Mouse (Mus musculus): ENCODE results near the gene Sall2. TPM values are rescaled to one million over a fixed set of nuclear protein-coding genes. Genes with fewer than 3 reads are reported as not detected.
"Not testable (repeated sequence)": the region's sequence is repeated elsewhere in the genome, so short reads cannot be mapped to it uniquely, and the experiment has no call there.

The Sall2 gene
- 1 to 10 TPM in 1 of 2 experiments, under 1 TPM in 1; 0.87 to 1.1 TPM for total RNA-seq (2021)
- long read RNA-seq, experiment 1, partial matches to known transcripts: 0 of 4 reads
- long read RNA-seq, experiment 1, other reads (novel, unspliced or antisense): 4 of 4 reads
- long read RNA-seq, experiment 2: 0 reads

GRCm38 (mm10) chr14:52327910-52328812 is at the start of gene Sall2:
Gene Sall2, minus strand, starts transcription at chr14:52328762.
- no peak for DNase-seq

DNA sequence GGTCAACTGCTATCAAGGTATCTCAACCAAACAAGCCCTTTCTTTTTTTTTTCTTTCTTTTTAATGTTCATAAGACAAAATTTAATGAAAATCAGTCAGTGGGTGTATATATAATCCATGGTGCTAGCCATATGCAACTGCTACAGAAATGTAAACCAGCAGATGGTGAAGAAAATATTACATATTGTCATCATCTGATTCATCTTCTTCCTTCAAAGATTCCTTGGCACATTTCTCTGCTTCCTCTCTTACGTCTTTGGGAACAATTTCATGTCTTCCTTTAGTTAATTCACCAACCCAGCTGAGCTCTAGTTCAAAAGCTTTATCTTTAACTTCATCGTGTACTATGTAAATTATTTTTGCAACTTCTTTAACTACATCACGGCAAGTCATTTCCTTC is 40.2 kb upstream of the Sall2 start:
- DNase-seq: no peak

DNA sequence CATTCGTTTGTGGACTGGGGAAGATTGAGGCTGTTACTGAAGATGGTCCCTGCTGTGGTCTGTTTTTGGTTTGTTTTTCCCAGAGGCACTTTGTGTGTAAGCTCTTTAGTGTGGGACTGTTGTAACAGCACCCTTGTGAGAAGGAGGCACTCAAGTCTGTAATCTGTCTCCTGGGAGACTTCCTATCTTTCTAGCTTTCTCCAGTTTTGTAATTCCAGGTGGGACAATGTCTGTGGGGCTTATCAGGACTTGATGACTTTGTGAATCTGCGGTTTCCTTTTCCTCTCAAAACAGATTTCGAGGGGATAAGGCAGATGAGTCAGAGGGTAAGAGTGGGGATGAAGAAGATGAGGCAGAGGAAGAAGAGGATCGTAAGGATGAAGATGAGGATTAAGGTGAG is 27.7 kb upstream of the Sall2 start, which contains the start of gene Olfr1513:
TSS of gene Olfr1513 (minus strand) at position 101 of the 400 bp plus-strand sequence.
- no peak for DNase-seq

- DNase-seq: no peak
Observed at GRCm38 (mm10) chr14:52339512-52339852, 10.9 kb upstream of the Sall2 start.

DNA sequence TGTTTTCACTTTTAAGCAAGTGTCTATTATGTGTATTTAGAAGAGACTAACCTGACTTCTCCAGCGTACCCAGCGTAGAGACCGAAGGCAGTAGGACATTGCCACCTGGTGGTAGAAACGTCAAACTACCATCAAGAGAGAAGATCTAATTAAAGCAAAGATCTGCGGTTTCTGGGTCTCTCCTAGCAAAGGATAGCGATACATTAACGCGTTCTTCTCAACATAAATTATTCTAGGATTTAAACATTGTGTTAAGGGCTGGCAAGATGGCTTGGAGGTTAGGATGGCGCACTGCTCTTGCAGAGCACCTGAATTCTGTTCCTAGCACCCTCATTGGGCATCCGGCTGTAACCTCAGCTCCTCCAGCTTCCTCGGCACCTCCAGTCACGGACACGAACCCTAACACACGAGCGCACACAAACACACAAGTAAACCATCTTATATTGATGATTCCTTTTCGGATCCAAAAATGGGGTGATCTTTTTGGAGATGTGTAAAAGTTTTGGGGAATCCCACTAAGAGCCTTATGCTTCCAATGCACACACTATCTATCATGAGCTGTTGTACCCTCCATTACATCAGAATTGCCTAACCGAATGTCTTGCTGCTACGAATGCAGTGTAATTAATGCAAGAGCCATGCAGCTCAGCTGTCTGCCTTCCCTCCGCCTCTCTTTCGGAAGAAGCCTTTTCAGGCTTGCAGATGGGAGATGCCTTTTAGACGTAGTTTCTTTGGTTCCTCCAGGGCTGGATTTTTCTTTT is 10.4 kb upstream of the Sall2 start:
- peak; percentile 24 for DNase-seq

GRCm38 (mm10) chr14:52332171-52332570 is 3.6 kb upstream of the Sall2 start:
- DNase-seq: no peak

DNA sequence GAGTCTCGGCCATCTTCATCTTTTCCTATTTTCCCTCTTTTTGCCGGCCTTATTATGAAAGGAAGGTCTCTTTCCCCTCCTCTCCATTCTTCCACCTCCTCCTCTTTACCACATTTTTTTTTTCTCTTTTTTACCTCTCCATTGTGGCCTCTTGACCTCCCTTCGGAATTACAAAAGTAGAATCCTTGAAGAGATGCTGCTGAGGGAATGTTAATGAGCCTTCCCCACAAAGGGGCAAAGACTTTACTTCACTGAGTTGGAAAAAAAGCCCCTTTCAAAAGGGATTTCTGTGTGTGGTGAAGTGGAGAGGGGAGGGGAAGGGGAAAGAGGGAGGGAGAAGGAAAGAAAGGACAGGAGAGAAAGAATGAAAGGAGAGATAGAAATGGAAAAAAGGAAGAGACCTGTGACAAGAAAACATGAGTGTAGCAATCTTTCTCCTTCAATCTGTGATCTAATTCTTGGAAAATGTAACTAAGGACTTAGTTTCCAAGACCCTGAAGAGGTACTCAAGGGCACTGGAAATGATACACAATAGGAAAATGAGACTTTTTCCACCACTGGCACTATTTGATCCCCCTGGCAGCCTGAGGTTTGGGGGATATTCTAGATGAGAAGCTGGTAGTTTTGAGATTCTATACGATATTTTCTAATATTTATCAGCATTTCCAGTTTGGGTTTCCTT is 2.6 kb upstream of the Sall2 start:
- DNase-seq: no peak

DNA sequence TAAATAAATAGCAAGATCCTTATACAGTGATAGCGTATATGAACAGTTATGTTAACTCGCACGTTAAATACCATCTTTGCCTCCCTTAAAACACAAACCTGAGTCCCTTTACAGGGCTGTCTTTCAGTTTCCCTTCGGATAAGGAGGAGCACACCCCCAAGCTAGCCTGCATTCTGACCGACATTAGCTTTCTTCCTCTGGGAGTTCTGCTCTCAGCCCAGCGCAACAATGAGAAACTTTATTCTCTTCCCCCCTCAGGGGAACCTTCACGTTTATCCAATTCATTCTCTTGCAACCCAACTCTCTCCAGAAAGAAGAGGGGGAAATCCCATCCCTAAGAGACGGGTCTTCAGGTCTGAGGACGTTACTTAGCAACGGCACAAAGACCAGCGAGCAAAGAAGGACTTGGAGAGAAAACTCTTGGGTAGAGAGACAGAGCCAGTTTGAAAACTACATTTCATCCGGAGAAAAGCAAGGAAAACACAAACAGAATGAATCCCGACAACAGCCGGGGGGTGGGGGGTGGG is 1.1 kb downstream of the Sall2 start:
- DNase-seq: no peak

DNA sequence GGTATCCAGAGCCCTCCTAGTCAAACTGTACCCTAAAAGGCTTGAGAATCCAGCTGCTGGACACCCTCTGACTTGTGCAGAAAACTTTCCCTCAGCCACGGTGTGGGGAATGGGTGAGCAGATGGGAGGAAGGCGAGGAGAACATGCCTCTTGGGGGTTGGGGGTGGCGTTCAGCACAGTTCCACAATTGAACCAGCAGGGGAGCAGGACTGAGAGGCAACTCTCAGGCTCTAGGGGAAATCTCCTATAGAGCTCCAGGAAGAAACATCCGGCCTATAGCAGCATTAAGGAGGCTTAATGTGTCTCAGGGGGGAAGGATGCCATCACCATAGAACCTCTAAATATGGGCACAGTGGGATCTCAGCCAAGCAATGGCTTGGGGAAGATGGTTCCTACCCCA is 2.7 kb downstream of the Sall2 start:
- no peak for DNase-seq

DNA sequence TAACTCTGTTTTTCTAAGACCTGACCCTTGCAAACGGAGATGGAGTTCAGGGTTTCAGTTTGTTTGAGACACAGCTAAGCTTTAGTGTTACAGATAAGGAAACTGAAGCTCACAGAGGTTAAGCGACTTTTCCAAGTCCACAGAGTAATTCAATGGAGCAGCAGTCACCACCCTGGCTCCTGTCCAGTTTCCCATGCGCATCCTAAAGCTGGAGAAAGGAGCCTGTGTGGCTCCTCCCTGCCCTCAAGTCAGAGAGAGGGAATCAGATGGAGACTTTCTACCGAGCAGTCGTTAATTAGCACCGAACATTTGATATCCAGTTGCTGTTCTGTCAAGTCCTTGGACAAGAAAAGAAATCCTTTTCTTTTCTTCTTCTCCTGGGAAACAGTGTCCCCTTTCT is 9.2 kb downstream of the Sall2 start:
- no peak for DNase-seq

DNA sequence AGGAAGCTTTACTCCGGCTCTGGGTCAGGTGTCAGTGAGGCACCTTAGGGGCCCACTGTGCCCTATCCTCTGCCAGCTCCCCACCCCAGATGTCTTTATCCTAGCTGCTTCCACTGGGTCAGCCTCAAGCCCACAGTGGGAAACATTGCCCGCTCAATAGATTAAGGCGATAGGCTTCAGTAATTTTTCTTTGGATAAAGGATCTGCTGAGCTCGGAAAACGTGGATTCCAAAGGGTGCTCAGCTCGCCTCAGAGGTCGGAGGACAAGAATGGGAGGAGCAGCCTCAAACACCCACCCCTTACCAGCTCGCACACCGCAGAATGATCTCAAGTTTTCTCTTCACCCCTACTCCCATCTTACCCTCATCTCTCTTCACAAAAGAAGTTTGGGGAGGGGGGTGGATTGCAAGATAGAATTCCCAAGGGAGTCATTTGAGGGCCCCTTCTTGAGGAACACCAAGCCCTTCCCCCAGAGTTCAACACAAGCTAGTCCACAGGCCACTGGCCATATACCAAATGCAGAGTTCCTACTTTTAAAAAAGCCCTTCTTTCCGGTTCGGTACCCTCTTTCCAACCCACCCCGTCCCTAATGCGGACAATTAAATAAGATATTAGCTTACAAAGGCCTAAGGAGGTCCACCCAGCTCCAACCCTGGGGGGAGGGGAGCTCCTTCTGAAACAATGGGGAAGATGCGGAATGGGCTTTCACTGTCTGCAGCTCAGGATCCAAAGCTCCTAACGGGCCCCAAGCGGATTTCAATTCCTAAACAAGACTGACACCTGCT is 11.9 kb downstream of the Sall2 start:
- DNase-seq: no peak

- DNase-seq: peak; percentile 59
Observed at GRCm38 (mm10) chr14:52315792-52316440, 12.6 kb downstream of the Sall2 start.

DNA sequence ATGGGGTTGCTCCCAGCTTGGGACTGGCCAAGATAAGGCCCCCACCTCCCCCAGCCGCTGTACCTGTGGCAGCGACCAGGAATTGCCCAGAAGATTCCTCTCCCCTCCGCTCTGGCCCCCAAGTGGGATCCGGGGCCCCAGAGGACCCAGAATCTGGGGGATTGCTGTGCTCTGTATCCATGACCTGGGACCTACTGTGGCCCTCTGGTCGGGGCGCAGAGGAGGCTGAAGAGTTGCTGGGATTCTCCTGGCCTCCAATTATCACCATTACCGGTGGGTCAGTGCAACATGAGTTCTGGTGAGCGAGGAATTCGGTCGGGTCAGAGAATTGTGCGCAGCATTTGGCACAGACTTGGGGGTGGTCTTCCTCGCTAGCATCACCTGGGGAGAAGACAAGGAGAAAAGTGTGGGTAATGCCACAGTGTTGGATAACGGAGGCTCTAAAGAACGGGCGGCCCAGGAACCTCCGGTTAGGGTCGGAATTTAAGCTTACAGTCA is 13.2 kb downstream of the Sall2 start:
- DNase-seq: no peak

DNA sequence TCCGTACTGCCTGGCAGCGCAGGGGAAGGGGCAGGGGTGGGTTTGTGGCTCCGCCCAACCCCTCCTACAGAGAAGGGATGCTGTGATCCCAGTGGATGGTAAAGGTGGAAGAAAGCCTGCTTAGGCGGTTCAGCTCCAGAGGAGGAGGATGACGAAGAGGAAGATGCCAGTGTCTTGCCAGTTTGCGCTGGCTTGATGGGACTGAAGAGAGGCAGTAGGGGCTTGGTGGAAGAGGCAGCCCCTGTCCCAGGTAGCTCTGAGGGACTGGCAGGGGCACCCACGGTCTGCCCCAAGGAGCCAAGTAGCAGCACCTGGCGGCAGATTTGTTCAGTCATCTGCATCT is 13.8 kb downstream of the Sall2 start:
- DNase-seq: no peak

DNA sequence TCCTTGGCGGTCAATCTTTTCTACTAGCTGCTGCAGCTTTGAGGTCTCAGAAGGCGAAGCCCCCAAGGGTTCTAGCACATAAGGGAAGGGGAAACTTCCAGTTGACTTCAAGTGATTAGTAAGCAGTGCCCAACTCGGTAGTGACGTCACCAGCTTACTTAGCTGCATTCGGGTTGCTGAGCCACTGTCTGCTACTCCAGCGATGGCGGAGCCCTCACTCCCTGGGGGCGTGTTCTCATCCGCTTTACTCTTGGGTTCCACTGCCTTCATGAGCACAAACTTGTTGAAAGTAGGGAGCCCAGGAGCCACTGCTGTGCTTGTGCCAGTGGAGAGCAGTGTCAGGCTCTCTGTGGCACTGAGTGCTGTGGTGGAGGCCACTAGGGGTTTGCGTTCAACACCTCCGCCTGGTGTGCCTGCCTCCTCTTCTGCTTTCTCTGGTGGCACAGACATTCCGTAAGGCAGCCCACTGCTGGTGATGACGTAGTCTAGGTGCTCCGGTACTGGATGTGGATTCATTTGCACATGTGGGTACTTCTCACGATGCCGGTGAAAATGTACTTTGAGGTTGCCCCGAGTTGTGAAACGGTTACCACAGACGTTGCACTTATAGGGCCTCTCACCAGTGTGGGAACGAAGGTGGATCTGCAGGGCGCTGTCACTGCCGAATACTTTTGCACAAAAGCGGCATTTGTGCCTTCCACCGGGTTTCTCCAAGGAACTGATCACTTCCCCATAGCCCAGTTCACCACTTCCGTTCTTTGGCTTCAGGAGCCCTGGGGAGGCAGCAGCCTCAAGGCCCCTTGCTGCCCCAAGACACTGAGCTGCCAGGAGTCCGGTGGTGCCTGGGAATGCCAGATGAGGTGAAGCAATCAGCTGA is 14.4 kb downstream of the Sall2 start:
- DNase-seq: no peak

GRCm38 (mm10) chr14:52310906-52311305 is 17.7 kb downstream of the Sall2 start:
- DNase-seq: no peak

DNA sequence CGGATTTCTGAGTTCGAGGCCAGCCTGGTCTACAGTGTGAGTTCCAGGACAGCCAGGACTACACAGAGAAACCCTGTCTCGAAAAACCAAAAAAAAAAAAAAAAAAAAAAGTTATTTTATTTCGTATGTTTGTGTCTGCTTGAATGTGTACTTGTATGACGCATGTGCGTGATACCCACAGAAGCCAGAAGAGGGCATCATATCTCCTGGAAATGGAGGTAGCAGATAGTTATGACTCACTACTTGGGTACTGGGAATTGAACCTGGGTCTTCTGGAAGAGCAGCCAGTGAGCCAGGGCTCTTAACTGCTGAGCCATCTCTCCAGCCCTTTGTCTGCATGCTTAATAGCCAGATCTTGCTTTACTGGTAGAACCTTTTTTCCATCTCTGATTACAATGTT is 18.2 kb downstream of the Sall2 start:
- not testable (repeated sequence) for DNase-seq

DNA sequence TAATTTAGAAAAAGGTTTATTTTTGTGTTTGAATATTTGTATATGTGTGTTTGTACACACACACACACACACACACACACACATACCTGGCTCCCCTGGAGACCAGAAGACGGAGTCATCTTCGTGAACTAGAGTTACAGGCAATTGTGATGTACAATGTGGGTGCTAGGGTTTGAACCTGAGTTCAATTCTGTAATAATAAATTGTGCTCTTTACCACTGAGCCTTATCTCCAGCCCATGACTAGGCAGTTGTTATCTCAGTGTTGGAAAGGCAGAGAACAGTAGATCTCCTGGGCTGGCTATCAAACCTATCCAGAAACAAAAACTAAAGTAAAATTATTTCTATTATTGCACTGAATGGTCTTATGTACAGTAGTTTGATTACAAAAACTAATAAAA is 22.5 kb downstream of the Sall2 start:
- DNase-seq: no peak

DNA sequence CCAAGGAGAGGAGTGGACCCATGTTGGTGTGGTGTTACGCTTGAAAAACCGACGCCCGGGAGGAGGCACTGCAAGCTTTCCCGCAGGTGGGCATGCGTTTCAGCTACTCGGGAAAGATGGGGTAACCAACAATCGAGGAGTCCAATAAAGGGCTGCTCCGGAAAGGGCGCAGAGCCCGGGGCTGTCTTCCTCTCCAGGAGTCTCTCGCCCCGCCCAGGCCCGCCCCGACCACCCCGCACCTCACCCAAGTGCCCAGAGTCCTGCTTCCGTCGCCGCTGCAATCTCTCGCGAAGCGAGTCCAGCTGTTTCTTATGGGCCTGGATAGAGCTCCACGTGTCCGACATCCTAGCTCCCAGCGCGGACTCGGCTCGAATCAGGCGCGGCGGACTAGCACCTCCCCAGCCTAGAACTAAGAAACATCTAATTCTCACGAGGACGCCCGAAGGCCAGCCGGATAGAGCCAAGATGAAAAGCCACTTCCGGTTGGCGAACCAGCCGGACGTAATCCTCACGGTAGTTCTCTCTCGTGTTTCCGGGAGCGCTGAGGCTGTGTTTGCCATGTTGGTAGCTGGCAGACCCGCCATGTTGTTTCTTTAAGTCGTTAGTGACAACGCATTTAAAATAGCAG is 23.8 kb downstream of the Sall2 start, which contains the start of gene Mettl3:
TSS of gene Mettl3 (minus strand) at position 485 of the 628 bp plus-strand sequence.
- DNase-seq: peak; percentile 87
